Mouse (Mus musculus): Measurements from ENCODE around the gene Lsm7. TPM values are rescaled to one million over a fixed set of nuclear protein-coding genes. Genes with fewer than 3 reads are reported as not detected.

Gene Lsm7
- total RNA-seq, 2 experiments from 2014 or later: 52.3 to 54.0 TPM

DNA sequence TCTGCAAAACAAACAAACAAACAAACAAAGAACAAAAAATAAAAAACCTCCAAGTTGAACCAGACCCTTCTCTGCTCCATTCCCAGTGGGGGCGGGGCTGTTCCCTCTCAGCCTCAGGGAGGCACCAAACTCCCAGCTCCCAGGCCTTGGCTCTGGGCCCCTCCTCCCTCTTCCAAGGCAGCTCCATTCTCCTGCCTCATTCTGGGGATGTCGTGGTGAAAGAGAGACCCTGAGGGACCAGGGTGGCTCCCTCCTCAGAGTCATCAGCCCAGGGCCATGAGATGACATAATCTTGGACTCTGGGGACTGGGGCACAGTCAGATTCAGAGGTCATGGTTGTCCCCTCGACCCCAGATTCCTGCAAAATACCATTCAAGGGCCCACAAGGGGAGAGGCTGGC is 21.6 kb upstream of the Lsm7 start:
- no peak for DNase-seq (ENCODE audit: low spot score in 2 of 2)

DNA sequence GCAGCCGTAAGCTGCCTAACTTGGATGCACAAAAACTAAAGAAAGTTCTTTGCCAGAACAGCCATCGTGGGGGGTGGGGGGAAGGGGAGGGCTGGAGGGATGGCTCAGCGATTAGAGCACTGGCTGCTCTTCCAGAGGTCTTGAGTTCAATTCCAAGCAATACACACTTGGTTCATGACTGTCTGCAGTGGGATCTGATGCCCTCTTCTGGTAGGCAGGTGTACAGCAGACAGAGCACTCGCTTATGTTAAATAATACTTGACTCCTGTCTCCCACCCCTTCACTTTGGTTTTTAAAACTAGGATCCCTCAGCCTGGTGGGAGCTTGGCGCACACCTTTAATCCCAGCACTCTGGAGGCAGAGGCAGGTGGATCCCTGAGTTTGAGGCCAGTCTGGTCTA is 21.0 kb upstream of the Lsm7 start:
- peak; percentile 63 to 70 for DNase-seq (ENCODE audit: low spot score in 2 of 2)

DNA sequence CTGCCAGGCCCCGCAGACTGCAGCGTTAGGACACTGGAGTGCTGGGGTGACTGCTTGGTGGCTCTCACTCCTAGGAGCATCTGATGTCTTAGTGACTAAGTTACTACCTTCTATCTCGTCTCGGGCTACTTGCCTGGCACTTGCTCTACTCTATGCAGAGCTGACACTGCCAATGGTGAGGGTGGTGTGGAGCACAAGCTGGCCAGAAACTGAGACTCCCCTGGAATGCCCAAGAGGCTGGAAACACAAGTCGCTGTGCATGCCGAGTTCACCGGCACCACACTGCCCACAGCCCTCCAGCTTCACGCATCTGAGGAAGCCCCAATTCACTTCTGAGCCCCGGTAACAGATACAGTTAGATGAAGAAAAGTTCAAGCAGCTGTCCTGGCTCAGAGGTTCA is 19.0 kb upstream of the Lsm7 start:
- DNase-seq (ENCODE audit: low spot score in 2 of 2): no peak

DNA sequence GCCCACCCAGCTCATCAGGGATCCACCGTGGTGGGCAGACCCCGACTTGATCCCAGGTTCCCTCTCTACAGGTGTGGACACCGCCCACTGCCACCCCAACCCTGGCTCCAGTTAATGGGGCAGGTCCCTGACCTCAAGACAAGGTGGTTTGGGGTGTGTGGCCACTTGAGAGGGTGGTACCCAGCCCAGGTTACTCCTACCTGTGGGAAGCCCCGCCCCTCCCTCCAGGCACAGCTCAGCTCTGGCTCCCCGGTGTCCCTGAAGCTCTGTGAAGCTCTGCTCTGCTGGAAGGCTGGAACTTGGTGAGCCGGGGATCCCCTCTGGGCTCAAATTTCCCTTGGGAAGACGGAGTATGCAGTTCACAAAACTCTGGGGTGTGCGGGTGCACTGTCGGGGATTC is 16.6 kb upstream of the Lsm7 start, which contains the start of gene Tmprss9:
Gene Tmprss9 (plus strand): TSS at position 268 of the 400 bp plus-strand sequence.
- DNase-seq (ENCODE audit: low spot score in 2 of 2): no peak

DNA sequence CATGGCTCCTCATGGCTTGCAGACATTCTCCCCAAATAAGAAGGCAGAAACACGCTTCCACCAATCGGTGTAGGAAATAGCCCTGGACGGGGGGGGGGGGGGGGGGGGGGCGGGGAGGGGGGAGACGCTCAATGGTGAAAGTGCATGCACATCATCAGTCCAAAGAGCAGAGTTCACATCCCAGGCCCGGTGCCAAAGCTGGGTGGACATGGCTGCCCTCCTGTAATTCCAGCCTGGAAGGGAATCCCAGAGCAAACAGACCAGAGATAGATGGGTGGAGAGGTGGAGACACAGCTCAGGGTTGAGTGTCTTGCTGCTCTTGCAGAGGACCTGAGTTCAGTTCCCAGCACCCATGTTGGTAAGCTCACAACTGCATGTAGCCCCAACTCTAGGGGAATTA is 16.0 kb upstream of the Lsm7 start:
- no peak for DNase-seq (ENCODE audit: low spot score in 2 of 2)

DNA sequence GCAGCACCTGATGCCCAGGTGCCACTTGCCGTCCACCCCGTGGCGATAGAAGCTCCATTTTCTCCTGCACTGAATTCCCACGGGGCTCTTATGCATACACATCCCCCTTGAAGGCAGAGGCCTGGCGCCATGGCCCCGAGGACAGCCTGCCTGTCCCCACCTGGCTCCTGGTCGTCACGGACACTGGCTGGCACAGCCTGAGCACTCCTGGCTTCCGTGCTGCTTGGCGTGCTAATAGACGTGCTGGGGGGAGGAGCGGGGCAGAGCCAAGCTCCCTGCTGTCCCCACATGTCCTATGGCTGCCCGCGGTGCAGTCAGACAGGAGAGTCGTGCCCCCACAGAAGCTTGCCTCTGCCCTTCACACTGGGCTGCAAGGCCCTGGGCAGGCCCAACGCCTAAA is 9.4 kb upstream of the Lsm7 start:
- no peak for DNase-seq (ENCODE audit: low spot score in 2 of 2)

DNA sequence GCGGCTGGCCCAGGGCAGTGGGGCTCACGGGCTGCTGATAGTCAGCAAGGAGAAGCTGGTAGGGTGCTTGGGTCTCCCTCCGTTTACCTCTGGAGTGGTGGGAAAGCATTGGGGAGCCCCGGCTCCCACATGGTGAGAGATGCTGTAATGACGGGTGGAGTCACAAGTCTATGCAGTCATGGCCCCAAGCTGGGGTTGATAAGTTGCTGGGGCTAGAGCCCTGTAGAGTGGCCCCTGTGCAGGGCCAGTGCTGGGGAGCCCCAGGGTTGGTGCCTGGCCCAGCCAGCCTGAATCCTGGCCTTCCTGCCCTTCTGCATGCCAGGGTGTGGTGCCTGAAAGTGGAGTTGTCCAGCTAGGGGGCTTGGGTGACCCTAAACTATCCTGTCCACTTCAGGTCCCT is 7.3 kb upstream of the Lsm7 start:
- DNase-seq (ENCODE audit: low spot score in 2 of 2): no peak

DNA sequence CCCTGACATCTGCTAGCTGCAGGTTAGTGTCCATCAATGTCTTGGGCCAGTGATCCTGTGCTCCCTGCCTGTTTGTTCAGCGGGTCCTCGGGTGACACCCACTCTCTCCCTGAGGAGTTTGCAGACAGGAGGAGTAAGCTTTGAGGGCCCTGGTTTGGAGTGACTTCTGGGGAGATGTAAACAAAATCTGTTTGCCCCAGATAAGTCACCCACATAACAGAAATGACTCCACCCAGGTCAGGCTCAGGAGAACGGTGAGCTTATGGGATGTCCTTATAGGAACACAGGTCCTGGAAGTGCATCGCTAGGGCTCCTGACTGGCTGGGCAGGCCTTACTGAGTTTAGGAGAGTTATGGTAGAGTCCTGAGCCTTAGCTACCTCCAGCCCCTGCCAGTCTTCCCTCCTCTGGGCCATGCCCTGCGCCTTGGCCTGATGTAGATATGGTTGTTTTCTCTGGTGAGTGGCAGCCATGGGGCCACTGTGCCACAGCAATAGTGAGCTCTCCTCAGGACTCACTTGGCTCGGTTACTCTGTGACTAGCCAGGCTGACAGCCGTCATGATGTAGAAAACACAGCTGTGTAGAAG is 3.4 kb upstream of the Lsm7 start:
- no peak for DNase-seq (ENCODE audit: low spot score in 2 of 2)

DNA sequence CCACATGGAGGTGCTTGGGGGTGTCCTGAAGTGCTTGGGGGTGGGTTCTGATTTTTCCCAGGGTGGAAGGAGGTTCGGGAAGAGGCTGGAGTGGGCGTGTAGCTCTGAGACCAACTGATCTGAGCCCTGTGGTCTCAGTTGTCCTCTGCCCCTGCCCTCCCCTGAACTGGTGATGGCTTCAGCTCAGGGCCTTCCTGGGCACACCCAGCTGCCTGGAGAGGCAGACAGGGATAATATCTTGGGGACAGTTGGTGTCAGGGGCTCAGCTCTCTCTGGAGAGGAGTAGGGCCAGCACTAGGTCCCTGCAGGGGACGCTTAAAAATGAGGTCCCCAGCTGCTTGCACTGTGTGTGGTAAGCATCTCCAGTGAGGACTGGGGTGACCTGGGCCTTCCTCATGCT is 2.8 kb upstream of the Lsm7 start:
- no peak for DNase-seq (ENCODE audit: low spot score in 2 of 2)

DNA sequence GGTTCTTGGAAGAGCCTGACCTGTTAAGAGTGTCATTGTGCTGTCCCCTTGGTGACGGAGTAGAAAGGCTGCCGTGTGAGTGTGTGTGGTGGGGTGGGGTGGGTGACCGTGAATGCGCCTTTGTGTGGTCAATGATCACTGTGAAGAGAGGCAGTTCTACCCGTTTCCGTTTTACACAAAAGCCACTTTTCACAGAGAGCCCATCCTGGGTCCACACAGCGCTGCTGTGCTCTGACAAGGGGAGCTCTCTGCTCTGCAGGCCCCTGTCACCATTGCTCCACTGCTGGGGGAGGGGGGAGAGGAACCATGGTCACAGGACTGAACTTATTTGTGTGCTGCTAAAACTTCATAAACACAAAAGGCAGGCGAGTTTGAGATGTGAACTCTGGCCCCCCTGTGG is 2.4 kb upstream of the Lsm7 start:
- DNase-seq (ENCODE audit: low spot score in 2 of 2): no peak

DNA sequence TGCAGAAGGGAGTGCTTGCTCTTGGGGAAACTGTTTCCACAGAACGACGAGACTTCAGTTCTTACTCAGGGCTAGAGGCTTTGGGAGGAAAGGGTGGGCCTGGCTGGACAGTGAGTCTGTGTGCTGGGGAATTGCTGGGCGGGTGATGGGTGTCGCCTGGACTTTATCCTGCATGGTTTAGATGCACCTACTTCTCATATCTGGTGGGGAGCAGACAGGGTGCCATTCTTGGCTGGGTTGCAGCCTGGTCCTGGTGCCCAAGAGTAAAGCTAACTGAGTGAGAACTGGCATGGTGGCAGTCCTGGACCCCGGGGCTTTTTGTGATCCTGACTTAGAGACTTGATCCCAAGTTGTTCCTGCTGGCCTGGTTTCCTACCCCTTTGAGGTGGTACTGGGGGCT is 1.9 kb upstream of the Lsm7 start:
- DNase-seq (ENCODE audit: low spot score in 2 of 2): no peak

DNA sequence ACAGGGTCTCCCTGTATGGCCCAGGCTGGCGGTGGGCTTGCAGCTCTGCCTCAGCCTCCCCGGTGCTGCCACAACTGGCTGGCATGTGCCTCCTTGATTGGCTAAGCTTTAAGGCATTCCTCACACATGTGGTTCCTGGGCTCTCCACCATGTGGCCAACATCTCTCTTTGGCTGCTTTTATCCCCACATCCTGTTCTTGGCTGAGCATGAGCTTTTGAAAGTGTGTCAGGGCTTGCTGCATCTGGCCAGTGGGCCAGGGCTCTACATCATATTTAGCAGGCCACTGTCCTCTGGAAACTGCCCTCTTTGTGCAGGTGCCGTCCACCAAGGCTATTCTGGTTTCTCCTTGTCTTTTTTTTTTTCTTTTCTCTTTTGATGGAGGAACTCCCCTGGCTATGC is 1.3 kb upstream of the Lsm7 start:
- peak in 1 of 2 experiments; percentile 49 for DNase-seq (ENCODE audit: low spot score in 2 of 2)

DNA sequence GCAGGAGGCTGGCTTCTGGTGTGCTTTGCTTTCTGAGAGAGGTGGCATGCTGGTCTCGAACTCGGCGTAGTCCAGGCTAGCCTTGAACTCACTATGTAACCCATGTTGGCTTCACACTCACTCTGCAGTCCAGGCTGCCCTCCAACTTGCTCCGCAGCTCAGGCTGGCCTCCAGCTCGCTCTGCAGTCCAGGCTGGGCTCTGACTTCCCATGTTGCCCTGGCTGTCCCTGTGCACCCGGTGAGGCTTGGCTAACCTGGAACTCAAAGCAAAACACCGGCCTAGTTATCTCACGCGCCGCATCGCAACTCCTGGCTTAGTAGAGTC is 702 bp upstream of the Lsm7 start:
- no peak for DNase-seq (ENCODE audit: low spot score in 2 of 2)

DNA sequence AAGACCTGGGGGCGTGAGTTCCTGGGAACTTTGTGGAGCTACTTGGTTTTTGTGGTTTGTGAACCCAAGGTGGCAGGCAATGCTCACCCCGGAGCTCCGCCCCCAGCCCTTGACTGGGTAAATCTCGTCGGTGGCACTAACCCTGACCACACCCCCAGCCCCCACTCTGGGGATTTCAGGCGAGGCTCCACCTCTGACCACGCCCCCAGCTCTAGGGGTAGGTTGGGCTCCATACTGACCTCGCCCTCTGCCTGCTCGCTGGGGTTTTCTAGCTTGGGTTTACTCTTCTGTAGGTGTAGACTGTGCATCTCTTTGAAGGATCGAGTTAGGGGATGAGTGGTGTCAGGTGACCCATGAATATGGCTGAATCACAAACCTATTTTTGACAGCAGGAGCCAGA is 6.4 kb downstream of the Lsm7 start:
- DNase-seq (ENCODE audit: low spot score in 2 of 2): no peak

DNA sequence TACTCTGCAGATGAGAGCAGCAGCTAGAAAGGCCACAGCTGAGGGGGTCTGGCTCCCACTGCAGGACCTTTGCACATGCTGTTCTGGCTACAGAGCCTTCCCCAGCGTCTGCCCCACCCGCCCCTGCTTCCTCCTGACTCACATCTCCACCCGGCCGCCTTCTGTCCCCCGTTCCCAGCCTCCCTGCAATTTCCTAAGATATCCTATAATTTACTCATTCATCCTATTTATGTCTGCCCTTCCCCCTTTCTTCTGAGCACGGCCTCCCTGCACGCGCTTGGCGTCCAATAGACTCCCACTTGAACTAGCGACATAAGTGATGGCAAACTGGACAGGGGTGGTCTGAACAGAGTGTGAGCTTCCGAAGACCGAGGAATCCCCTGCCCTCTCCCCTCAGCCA is 9.3 kb downstream of the Lsm7 start:
- DNase-seq (ENCODE audit: low spot score in 2 of 2): no peak

DNA sequence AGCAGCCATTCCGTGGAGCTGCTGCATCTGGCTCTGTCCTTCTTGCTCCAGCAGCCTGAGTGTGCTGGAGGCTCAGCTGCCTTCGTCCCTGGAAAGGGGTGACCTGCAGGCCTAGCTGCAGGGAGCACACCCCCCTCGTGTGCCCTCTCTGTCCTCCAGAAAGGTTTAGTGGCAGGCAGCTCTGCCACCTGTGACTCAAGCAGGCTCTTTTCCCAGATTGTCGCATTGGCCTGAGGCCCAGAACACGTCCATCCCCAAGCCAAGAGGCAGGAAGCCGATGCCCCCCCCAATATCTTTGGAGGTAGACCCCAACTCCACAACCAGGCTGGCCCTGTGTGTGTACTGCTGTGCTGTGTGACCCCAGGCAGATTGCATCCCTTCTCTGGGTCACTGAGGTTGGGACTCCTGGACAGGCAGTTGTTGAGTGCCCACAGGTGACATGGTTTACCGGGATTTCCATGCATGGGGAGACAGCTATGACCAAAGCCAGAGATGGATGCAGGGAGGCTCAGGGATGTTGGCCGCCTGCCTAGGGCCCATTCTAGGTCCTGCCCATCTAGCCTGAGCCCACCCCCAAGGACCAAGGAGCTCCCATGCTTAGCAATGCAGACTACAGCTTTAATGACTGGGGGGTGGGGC is 9.8 kb downstream of the Lsm7 start:
- no peak for DNase-seq (ENCODE audit: low spot score in 2 of 2)

DNA sequence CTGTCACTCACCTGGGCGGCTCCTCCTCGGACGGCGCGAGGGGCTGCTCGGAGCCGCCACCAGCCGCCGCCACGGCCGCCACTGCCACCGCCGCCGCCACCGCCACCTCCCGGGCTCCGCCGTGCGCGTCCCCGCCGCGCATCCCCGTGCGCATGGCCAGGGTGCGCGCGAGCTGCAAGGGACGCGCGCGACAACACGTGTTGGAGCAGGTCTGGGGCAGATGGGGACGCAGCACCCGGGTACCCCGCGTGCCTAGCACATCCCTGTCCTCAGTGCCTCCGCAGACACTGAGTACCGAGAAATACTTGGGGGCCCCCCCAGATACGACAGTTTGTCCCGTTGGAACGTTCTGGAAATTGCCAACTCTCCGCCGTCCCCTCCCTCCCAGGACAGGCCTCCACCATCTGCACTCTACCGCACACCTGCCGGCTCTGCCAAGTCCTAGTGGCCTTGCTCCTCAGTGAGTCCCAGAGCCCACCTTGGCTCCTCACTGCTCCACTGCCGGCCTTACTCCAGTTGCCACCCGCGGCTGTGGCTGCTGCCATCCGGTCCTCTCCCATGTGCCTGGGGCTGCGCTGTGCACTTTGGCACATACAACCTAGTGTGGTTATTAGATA is 11.0 kb downstream of the Lsm7 start, which contains the start of gene Lingo3:
Gene Lingo3 (minus strand): TSS at position 109 of the 617 bp plus-strand sequence.
- DNase-seq (ENCODE audit: low spot score in 2 of 2): peak; percentile 66 to 76

DNA sequence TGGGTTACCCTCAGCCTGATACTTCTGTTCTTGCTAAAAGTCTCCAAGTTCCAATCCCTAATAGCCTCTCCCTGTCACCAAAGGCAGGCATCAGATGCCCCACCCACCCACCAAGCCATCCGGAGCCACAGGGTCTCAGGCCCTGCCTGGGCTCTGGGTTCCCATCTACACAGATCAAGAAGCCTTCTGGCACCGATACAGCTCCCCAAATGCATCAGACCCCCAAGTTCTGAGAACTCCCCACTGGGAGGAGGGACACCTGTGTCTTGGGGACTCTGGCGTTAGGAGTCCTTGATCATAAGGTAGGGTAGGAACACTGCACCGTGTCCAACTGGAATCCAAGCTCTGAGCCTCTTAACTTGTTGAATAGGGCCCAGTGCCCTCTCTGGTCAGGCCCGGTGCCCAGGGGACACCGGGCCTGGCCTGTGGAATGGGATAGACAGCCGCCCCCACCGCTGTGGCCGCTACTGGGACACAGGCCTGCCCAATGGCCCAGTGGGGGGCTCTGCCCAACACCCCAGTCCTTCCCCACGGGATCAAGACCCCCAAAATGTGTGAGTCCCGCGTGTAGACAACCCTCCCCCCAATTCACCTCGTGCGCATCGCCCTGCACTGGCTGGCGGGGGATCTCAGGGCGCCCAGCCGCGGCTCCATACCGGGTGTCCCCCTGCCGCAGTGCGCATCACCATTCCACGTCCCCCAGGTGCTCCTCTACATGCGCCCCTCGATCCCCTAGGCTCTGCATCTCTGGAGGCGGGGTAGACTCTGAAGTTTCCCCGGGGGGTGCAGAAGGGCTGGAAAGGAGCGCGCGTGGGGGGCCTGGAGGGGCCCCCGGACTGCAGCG is 11.7 kb downstream of the Lsm7 start:
- no peak for DNase-seq (ENCODE audit: low spot score in 2 of 2)

DNA sequence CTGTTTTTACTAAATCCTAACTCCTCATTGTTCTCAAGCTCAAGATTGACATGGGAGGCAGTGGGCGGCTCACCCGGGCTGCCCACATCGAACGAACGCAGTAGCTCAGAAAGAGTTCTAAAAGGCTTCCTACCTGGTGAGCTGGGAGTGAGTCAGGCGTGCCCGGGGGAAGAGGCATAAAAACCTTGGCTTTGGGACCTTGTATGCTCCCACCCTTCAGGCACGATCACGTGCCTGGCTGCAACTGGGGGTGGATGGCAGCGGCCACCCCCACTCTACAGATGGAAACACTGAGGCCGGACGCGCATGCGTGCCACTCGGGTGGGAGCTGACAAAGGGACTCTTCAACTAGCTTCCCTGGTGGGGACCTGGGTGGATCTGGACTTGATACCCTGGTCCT is 12.7 kb downstream of the Lsm7 start:
- no peak for DNase-seq (ENCODE audit: low spot score in 2 of 2)

DNA sequence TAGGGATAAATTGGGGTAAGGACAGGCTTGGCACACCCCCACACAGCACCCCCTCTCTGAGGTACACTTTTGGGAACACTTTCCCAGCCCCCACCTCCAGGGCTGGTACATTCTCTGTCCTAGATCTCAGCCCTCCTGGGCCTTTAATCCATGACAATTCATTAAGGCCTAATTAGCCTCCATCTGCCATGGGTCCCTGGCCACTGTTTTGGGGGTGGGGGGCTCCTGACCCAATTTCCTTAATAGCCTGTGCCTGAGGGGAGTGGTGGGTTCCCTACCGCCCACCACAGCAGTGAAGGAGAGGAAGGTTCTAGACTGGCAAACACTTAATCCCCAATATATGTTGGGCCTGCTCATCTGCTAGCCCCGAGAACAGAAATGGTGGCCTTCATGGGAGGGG is 13.3 kb downstream of the Lsm7 start:
- no peak for DNase-seq (ENCODE audit: low spot score in 2 of 2)

DNA sequence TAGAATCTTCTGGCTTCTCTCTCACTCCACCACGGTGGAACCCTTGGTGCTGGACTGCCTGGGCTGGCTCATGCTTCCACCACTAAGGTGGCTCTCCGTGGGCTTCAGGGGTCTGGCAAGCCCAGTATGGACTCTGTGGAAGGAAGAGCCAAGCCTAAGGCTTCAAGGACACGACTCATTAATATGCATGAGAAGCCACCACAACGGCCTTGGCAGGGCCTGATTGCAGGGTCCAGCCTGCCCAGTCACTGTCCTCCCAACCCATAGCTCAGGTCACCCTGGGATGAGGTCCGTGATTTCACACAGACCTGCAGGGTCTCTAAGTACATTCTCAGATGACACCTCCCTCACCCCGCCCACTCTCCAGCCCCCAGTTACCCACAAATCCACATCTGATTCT is 15.2 kb downstream of the Lsm7 start:
- no peak for DNase-seq (ENCODE audit: low spot score in 2 of 2)

DNA sequence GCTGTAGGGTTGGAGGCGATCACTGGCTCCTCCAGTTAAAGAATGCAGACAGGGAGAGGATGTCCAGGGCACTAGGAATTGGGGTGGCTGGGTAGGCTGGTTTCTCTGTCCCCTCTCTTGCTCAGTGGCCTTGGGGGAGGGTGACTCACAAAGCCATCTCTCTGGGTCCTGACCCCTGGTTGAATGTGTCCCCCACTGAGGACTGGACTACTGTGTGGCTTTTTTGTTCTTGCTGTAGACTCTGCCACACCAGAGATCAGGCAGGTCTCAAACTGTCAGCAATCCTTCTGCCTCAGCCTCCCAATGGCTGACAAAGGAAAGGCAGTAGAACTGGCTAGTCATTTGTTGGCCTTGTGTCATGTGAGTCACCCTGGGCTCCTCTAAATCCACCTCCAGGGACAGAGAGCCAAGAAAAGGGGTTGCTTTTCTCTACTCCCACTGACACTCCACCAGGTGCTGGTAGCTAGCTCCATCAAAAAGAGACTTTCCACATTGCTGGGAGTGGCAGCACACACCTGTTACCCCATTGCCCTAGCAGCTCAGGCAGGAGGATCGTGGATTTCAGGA is 16.6 kb downstream of the Lsm7 start:
- no peak for DNase-seq (ENCODE audit: low spot score in 2 of 2)
